Mouse (Mus musculus) olfactory bulb, adult 2 months (tissue): ENCODE data around the gene Trpm5. TPM values are rescaled to one million over a fixed set of nuclear protein-coding genes. Genes with fewer than 3 reads are reported as not detected.
A peak's percentile ranks its signal among the peaks of the same experiment; 100 is the strongest.

Experiments used
- H3K27ac ChIP-seq: fragments of 200-500 bp; 2 replicates; pipeline ENCODE4 v1.5.1; 2012; ENCODE audit warnings: low read depth, low read length; ENCODE audit not compliant: insufficient read depth
- H3K4me1 ChIP-seq: fragments of 200-500 bp; 2 replicates; pipeline ENCODE4 v1.6.1; 2012; ENCODE audit warnings: low read length; ENCODE audit not compliant: control insufficient read depth, insufficient read depth
- H3K4me3 ChIP-seq: fragments of 200-500 bp; 2 replicates; pipeline ENCODE4 v1.5.1; 2012; ENCODE audit warnings: mild to moderate bottlenecking, low read depth, low read length, moderate library complexity; ENCODE audit not compliant: insufficient read depth
- CTCF ChIP-seq: fragments of 200-500 bp; IDR thresholded peaks from 2 replicates; pipeline ENCODE4 v1.5.1; 2012; ENCODE audit warnings: low read depth, mild to moderate bottlenecking, low read length, moderate library complexity; ENCODE audit not compliant: insufficient read depth
- POLR2A ChIP-seq: fragments of 200-500 bp; IDR thresholded peaks from 2 replicates; pipeline ENCODE4 v1.6.1; 2012; ENCODE audit warnings: mild to moderate bottlenecking, low read depth, low read length, moderate library complexity; ENCODE audit not compliant: insufficient read depth
- WGBS: fragments of 180-500 bp; shearing (Covaris S2); methylation state at CpG from one replicate; pipeline ENCODE4 v1.1.7; 2018; 5-methylcytosine and 5-hydroxymethylcytosine counted together
- polyA plus RNA-seq: library from polyadenylated mRNA; stranded (reverse); fragments of >200 nt; gene quantifications from 2 replicates; pipeline ENCODE4 v1.2.4, GENCODE M21; 2012; ENCODE audit warnings: low replicate concordance; ENCODE audit not compliant: missing spikeins, insufficient read depth, insufficient read length

Gene Trpm5
- polyA plus RNA-seq, 1 experiment, result not detected

- Histone ChIP-seq H3K4me1 (peaks cover 11% of the 10 kb centered on the region; the same call in 1 of the 2 replicates), H3K27ac (no peak overlapping the region), H3K4me3 (no peak overlapping the region)
- TF ChIP-seq CTCF (no peak), POLR2A (no peak)
- WGBS, result 38% methylated on average over 5 of the region's 5 CpGs
These were observed 13.8 kb upstream of the Trpm5 start for GRCm38 (mm10) chr7:143108200-143108599.

GRCm38 (mm10) chr7:143106672-143107465 is 12.4 kb upstream of the Trpm5 start:
- 0 out of 2 replicates have a peak overlapping the region, but pooled peaks have one; percentile 6 for H3K4me3 ChIP-seq
- WGBS, result 8% methylated on average over 57 of the region's 57 CpGs
- peaks cover 11% of the 10 kb centered on the region; the same call in 1 of the 2 replicates for H3K4me1 ChIP-seq
- no peak overlapping the region for H3K27ac ChIP-seq
- TF ChIP-seq POLR2A, result no peak
- TF ChIP-seq CTCF, result no peak

- TF ChIP-seq POLR2A, result no peak
- TF ChIP-seq CTCF, result no peak
- Histone ChIP-seq H3K4me3 (0 out of 2 replicates have a peak within 1 kb of the TSS, but pooled peaks have one; percentile 6), H3K4me1 (peaks cover 11% of the 10 kb centered on the region; the same call in 1 of the 2 replicates), H3K27ac (no peak within 1 kb of the TSS)
- 75% methylated on average over 4 of the region's 4 CpGs for WGBS
These were observed 11.6 kb upstream of the Trpm5 start, which contains the start of gene Kcnq1 for GRCm38 (mm10) chr7:143106062-143106461. Gene Kcnq1 (plus strand): TSS chr7:143106362.

- Histone ChIP-seq H3K4me3 (no peak overlapping the region), H3K4me1 (peaks cover 11% of the 10 kb centered on the region; the same call in 1 of the 2 replicates), H3K27ac (no peak overlapping the region)
- WGBS, result 69% methylated on average over 11 of the region's 11 CpGs
- TF ChIP-seq CTCF (no peak), POLR2A (no peak)
These were observed 10.9 kb upstream of the Trpm5 start for GRCm38 (mm10) chr7:143105258-143105897.

GRCm38 (mm10) chr7:143100759-143101158 is 6.3 kb upstream of the Trpm5 start:
- Histone ChIP-seq H3K27ac (no peak overlapping the region), H3K4me1 (no peaks in the 10 kb centered on the region), H3K4me3 (no peak overlapping the region)
- 57% methylated on average over 4 of the region's 4 CpGs for WGBS
- TF ChIP-seq POLR2A, result no peak
- no peak for TF ChIP-seq CTCF

- no peaks in the 10 kb centered on the region for H3K4me1 ChIP-seq
- H3K4me3 ChIP-seq, result no peak overlapping the region
- no peak overlapping the region for H3K27ac ChIP-seq
- TF ChIP-seq CTCF (no peak), POLR2A (no peak)
- WGBS, result 49% methylated on average over 1 of the region's 1 CpGs
These were observed 1.1 kb upstream of the Trpm5 start for GRCm38 (mm10) chr7:143095554-143095907.

GRCm38 (mm10) chr7:143093847-143094246 is 595 bp downstream of the Trpm5 start:
- 82% methylated on average over 3 of the region's 3 CpGs for WGBS
- Histone ChIP-seq H3K27ac (no peak overlapping the region), H3K4me1 (no peaks in the 10 kb centered on the region), H3K4me3 (no peak overlapping the region)
- no peak for TF ChIP-seq CTCF
- no peak for TF ChIP-seq POLR2A

- TF ChIP-seq CTCF (no peak), POLR2A (no peak)
- no peak overlapping the region for H3K27ac ChIP-seq
- H3K4me3 ChIP-seq, result no peak overlapping the region
- H3K4me1 ChIP-seq, result no peaks in the 10 kb centered on the region
- WGBS, result 57% methylated on average over 4 of the region's 4 CpGs
These were observed 7.3 kb downstream of the Trpm5 start for GRCm38 (mm10) chr7:143087070-143087579.

GRCm38 (mm10) chr7:143086366-143086765 is 8.1 kb downstream of the Trpm5 start:
- Histone ChIP-seq H3K27ac (no peak overlapping the region), H3K4me3 (no peak overlapping the region), H3K4me1 (no peaks in the 10 kb centered on the region)
- 53% methylated on average over 2 of the region's 2 CpGs for WGBS
- TF ChIP-seq CTCF, result no peak
- no peak for TF ChIP-seq POLR2A
